Mouse (Mus musculus) megakaryocyte, adult 5-6 weeks (primary cell): ENCODE results near the gene Cdh18. TPM values are rescaled to one million over a fixed set of nuclear protein-coding genes. Genes with fewer than 3 reads are reported as not detected.
"Not testable (repeated sequence)": the region's sequence is repeated elsewhere in the genome, so short reads cannot be mapped to it uniquely, and the experiment has no call there.

Experiments used
- ATAC-seq: 2 replicates; pipeline ENCODE4 v1.8.0; 2016; ENCODE audit warnings: mild to moderate bottlenecking, inconsistent platforms; ENCODE audit not compliant: poor library complexity, severe bottlenecking
- total RNA-seq, 2 experiments: library from RNA; stranded (forward) in 1 of 2; stranded (reverse) in 1 of 2; fragments of 153-499, 151-499 nt in 1 of 2; fragments of 221-1000, 200-1000 nt in 1 of 2; gene quantifications; 2 replicates each; pipeline versions ENCODE4 v1.2.3 to v1.2.4; 2015 to 2017

Cdh18 gene
- total RNA-seq (2015) (not detected in 2 replicates), total RNA-seq (2017) (not detected in 2 replicates)

GRCm38 (mm10) chr15:22548711-22549271 lies at the start of gene Cdh18:
TSS of gene Cdh18 (plus strand) at chr15:22549022.
- no peak for ATAC-seq

- no peak for ATAC-seq
Observed at GRCm38 (mm10) chr15:22511271-22511670, 37.6 kb upstream of the Cdh18 start.

GRCm38 (mm10) chr15:22535828-22536227 lies 13.0 kb upstream of the Cdh18 start:
- no peak for ATAC-seq

GRCm38 (mm10) chr15:22577974-22578616 lies 29.3 kb downstream of the Cdh18 start:
- no peak for ATAC-seq

GRCm38 (mm10) chr15:22578617-22578990 lies 29.8 kb downstream of the Cdh18 start:
- ATAC-seq: no peak

GRCm38 (mm10) chr15:22584667-22585066 lies 35.8 kb downstream of the Cdh18 start:
- no peak for ATAC-seq

GRCm38 (mm10) chr15:22716376-22716775 lies 167.6 kb downstream of the Cdh18 start:
- no peak for ATAC-seq

GRCm38 (mm10) chr15:22717681-22718080 lies 168.9 kb downstream of the Cdh18 start:
- ATAC-seq: no peak

GRCm38 (mm10) chr15:22726574-22726973 lies 177.8 kb downstream of the Cdh18 start:
- no peak for ATAC-seq

GRCm38 (mm10) chr15:22733039-22733438 lies 184.2 kb downstream of the Cdh18 start:
- no peak for ATAC-seq

- ATAC-seq: no peak
Observed at GRCm38 (mm10) chr15:22736165-22736564, 187.3 kb downstream of the Cdh18 start.

- not testable (repeated sequence) for ATAC-seq
Observed at GRCm38 (mm10) chr15:22761257-22761656, 212.4 kb downstream of the Cdh18 start.

GRCm38 (mm10) chr15:22766591-22766990 lies 217.8 kb downstream of the Cdh18 start:
- not testable (repeated sequence) for ATAC-seq

- ATAC-seq: no peak
Observed at GRCm38 (mm10) chr15:22776346-22776745, 227.5 kb downstream of the Cdh18 start.

GRCm38 (mm10) chr15:22789696-22790095 lies 240.9 kb downstream of the Cdh18 start:
- ATAC-seq: no peak

GRCm38 (mm10) chr15:22791791-22792190 lies 243.0 kb downstream of the Cdh18 start:
- ATAC-seq: no peak

- no peak for ATAC-seq
Observed at GRCm38 (mm10) chr15:22833127-22833526, 284.3 kb downstream of the Cdh18 start.

GRCm38 (mm10) chr15:22837173-22837572 lies 288.4 kb downstream of the Cdh18 start:
- no peak for ATAC-seq

GRCm38 (mm10) chr15:22857704-22858103 lies 308.9 kb downstream of the Cdh18 start:
- ATAC-seq: no peak

GRCm38 (mm10) chr15:22870679-22871078 lies 321.9 kb downstream of the Cdh18 start:
- no peak for ATAC-seq

GRCm38 (mm10) chr15:22897724-22898123 lies 348.9 kb downstream of the Cdh18 start:
- ATAC-seq: no peak

GRCm38 (mm10) chr15:22898208-22898607 lies 349.4 kb downstream of the Cdh18 start:
- ATAC-seq: no peak

- ATAC-seq: no peak
Observed at GRCm38 (mm10) chr15:22914444-22914843, 365.6 kb downstream of the Cdh18 start.
